Mouse (Mus musculus) cerebral cortex, adult 2 months (tissue): ENCODE data around the gene Gm10142.

Source experiments
- WGBS: fragments of 180-500 bp; shearing (Covaris S2); methylation state at CpG from one replicate; pipeline ENCODE4 v1.1.7; 2018; 5-methylcytosine and 5-hydroxymethylcytosine counted together

The Gm10142 gene

DNA sequence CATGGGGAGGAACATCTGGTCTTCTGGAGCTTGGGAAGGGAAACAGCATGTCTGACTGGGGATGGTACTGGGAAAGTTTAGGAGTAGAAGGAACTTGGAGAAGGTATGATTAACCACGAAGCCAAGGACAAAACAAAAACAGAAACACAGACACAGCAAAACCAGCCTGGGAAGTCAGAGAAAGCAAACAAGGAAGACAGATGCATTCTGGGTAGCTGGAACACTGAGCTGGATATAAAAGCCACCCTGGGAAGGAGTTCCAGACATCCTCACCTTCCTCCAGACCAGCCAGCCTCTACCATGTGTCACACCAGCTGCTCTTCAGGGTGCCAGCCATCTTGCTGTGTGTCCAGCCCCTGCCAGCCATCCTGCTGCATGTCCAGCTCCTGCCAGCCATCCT, at the start of gene Gm10142:
Gene Gm10142 (plus strand): TSS at position 301 of the 400 bp plus-strand sequence.
- WGBS: 71% methylated on average over 1 of the region's 1 CpGs

DNA sequence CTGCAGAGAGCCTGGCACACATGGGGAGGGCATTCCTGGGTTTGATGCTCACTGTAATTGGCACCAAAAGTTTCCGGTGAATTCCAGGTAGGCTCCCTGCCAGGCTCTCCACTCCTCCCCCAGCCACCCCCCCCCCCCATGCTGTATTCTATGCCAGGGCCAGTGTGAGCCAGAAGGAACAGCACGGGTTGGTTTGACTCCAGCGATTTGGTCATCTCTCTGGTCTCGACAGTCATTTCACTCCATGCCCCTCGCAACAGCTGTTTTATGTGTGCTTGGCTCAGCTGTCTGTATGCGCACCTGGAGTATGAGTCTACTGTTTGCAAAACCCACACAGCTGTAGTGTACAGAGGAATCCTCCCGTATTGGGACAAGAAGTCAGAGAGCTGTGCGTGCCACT, 49.3 kb upstream of the Gm10142 start:
- WGBS: 49% methylated on average over 8 of the region's 8 CpGs

DNA sequence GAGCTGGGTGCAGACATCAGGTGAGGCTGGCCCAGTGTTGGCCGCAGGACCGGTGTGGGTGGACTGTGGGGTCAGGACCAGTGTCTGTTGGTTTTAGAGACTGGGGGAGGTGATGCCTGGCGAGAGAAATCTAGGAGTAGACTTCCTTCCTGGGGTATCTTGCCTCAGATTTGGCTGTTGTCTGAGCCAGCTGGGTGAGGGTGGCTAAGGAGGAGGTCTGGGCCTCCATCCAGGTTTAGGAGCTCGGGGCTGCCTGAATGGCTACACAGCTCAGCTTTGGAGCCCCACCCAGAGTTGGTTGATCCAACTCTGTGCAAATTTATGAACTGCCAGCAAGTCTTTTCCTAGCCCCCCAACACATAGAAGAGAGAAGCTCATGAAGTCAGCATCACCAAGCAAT, 48.2 kb upstream of the Gm10142 start:
- WGBS: 40% methylated on average over 4 of the region's 4 CpGs

DNA sequence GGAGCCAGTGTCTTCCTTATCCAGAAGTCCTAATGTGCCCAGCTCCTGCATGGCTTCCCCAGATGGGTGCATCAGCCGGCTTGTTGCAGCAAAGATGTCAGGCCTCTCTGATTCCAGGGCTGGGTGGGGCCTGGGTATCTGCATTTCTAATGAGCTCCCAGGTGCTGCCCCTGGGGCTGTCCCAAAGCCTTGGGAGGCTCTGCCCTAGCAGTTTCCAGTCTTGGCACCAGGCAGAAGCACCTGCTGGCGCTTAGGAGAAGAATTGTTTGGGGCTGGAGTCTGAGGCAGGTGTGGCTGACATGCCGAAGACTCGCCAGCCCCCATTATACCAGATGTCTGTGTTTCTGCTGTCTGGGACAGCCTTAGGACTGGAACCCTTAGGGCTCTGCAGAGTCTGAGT, 44.9 kb upstream of the Gm10142 start:
- 82% methylated on average over 4 of the region's 4 CpGs for WGBS

DNA sequence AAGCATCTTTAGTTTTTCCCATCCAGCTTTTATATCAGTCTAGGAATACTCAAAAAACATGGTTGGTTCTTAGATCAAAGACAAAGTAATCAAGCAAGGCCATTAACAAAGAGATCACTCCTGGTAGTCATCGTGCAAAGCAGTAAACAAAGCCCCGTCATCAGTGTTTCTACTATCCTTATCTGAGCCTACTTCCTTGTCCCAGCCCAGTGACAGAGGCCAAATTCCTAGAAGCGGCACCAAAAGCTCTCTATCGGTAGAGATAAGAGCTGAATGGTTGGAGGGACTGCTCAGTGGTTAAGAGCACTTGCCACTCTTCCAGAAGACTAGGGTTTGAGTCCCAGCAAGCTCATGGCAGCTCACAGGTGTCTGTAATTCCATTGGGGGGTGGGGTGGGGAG, 44.1 kb upstream of the Gm10142 start:
- WGBS: 77% methylated on average over 4 of the region's 4 CpGs

DNA sequence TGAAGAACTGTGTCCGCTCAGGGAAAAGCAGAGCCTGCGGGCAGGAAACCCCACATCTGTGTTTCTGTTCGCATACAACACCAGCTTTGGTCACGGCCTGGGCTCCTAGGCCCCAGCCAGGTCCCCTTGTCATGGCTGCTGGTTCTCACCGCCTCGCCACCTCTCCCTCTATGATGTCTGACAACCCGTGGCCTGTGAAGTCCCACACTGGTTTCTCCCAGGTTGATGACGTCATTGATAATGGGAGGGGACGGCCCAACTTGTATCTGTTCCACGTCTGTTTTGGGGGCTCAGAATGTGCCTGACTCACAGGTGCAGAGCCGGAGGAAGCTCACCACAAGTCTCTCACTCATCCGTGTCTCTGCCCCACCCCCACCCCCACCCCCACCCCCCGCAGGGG, 41.8 kb upstream of the Gm10142 start:
- 69% methylated on average over 13 of the region's 13 CpGs for WGBS

DNA sequence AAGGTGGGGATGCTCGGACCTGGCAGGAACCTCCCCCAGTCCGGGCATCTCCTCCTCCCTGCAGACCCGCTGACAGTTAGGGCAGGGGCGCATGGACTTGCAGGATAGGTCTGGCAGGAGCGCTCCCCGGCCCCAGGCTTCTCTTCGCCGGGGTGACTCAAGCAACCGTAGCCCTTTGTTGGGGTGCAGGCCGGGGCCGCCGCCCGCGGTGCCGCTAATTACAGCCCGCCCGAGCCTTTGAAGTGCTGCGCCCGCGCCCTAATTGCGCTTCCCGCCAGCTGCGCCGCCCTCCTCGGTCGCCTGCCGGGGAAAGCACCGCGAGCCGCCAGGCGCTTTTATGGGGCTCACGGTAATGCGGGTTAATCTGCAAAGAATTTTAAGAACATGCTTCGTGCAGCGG, 38.0 kb upstream of the Gm10142 start:
- WGBS: under 1% methylated on average over 35 of the region's 35 CpGs

DNA sequence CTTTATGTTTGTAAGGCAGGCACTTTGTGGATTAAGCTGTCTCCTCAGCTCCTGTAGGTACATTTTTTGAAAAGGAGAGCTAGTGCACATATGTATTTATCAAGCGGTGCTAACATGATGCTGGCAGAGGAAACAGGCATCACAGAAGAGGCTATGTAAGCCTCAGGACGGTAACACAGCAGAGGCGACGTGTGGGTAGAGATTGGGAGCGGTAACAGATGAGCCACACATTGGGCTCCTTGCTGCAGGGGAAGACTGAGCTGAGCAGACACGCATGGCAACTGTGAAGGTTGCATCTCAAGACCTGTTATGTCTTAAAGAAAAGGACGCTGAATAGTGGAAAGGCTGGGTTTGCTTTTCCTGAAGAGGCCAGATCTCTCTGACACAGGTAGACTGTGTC, 32.6 kb upstream of the Gm10142 start:
- 59% methylated on average over 7 of the region's 7 CpGs for WGBS

DNA sequence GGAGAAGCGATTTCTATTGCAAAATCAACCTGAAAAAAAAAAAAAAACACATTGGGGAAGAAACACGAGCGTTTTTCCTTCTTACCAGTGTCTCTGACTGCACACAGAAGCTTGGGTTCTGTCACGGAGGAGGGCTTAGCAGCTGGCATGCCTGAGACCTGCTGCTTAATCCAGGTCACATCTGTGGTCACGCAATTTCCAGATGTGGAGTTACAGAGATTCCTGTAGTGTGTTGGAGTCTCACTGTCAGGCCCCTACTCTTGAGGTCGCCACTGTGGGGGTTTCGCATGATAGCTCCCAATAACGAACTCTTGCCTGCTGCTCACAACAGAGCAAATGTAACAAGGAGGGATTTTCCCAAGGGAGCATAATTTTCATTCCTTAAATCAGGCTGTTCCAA, 31.4 kb upstream of the Gm10142 start:
- 31% methylated on average over 8 of the region's 8 CpGs for WGBS

DNA sequence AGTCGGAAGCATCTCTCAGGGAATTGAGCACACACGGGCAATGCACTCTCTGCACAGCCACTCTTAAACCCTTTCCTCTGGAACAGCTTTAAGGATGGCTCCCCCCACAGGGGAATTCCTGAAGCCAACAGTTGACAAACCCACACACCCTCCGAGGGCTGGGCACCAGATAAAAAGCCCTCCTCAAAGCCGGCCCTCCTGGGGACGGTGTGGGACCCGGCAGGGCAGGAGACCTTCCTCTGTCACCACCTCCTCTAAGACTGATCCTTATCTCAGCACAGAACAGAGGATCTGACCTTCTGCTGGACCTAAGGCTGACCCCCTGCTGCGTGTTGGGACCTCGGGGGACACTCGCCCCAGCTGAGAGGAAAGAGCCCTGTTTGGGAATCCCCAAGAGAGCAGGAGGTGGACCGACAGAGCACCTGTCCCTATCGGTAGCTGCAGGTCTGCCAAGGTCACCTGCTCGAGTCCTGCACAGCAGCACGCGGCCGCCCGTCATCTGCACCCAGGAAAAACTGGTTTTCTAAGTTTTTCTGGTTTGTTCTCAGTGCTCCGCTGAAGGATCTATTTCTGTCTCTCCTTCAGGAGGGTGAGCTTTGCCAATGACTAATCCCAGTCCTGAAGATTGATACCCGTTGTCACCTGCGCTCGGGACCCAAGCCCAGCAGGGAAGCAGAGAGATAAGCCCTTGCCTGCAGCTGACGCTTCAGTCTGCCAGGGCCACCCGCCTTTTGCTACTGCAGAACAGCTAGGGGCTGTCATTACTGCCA, 29.5 kb upstream of the Gm10142 start, which contains the start of gene Tspear:
Gene Tspear (plus strand): TSS at position 675 of the 770 bp plus-strand sequence.
- 15% methylated on average over 22 of the region's 22 CpGs for WGBS

DNA sequence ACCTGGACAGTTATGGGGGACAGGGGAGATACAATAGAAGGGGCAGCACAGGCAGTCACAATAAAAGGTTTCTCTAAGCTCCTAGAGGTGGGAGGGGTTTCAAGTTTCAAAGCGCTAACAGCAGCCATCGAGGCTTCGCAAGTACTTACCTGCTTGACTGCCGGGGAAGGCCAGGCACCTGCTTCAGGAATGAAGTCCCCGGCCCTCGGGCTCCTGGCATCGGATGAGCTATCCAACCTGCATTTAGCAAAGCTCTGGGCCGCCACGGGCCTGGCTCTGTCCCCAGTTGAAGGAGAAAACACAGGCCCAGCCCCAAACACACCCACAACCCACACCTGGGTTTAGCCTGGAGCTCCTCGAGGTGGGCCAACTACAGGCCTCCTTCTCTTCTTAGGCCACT, 28.6 kb upstream of the Gm10142 start:
- WGBS: 55% methylated on average over 10 of the region's 10 CpGs

DNA sequence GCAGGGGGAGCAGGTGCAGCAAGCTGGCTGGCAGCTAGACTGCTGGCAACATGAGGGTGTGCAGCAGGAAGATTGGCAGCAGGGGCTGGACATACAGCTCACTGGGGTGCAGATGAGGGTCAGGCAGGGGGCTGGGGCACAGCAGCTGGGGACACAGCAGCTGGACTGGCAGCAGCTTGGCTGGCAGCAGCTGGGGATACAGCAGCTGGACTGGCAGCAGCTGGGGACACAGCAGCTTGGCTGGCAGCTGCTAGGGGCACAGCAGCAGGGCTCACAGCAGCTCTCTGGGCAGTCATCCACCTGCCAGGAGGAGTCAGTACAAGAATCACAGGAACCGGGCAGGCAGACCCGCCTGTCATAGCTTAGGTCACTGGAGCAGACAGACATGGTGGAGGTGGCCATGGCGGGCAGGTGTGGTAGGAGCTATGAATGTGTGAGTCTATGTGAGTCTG, 25.2 kb upstream of the Gm10142 start, which contains the start of gene Gm19402:
Gene Gm19402 (minus strand): TSS at position 402 of the 452 bp plus-strand sequence.
- WGBS: 50% methylated on average over 3 of the region's 3 CpGs

DNA sequence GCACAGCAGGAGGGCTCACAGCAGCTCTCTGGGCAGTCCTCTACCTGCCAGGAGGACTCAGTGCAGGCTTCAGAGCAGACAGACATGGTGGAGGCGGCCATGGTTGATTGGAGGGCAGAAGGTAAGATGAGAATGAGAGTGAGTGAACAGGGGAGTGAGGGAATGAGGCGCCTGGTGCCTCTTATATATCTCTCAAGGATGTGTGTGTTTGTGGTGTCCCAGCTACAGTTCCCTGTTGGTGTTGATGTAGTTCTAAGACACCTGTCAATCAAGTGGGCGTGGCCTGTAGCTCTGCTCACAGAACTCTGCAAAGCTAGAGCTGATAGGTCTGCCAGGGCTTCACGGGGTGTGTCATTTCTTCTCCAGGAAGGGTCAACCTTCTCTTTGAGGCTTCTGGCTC, 18.5 kb upstream of the Gm10142 start, which contains the start of gene Gm9508:
Gene Gm9508 (minus strand): TSS at position 101 of the 400 bp plus-strand sequence.
- 62% methylated on average over 4 of the region's 4 CpGs for WGBS

DNA sequence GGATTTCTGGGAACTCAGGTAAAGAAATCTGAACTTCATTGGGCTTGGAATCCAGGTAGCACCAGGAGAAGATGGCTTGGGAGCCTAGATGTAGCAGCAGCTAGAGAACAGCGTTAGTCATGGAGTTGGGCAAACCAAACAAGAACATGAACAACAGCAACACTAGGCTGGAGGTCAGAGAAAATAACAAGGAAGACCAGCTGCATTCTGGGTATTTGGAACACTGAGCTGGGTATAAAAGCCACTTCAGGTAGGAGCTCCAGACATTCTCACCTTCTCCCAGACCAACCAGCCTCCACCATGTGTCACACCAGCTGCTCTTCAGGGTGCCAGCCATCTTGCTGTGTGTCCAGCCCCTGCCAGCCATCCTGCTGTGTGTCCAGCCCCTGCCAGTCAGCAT, 9.3 kb upstream of the Gm10142 start, which contains the start of gene Gm10272:
Gene Gm10272 (plus strand): TSS at position 301 of the 400 bp plus-strand sequence.
- WGBS: 96% methylated on average over 1 of the region's 1 CpGs

DNA sequence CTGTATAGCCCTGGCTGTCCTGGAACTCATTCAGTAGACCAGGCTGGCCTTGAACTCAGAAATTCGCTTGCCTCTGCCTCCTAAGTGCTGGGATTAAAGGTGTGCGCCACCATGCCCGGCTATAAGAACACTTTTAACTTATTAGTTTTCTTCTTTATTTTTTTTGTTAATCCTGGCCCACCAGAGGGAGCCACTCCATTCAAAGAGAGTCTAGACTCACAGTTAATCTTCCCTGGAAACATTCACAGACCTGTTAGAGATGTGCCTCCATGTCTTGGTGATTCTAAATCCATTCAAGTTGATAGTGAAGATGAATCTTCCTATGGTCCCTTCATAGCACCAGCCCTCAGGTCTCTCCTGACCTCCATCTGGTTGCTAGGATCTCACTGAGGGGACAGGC, 5.8 kb upstream of the Gm10142 start:
- 61% methylated on average over 3 of the region's 3 CpGs for WGBS

DNA sequence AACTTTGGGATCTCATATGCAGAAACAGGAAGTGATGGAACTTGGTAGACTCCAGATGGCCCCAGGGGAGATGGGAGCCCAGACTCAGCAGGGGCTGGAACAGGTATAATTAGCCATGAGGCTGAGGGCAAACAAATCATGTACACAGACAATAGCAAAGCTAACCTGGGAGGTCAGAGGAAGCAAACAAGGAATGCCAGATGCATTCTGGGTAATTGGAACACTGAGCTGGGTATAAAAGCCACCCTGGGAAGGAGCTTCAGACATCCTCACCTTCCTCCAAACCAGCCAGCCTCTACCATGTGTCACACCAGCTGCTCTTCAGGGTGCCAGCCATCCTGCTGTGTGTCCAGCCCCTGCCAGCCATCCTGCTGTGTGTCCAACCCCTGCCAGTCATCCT, 4.5 kb upstream of the Gm10142 start, which contains the start of gene Gm10024:
Gene Gm10024 (plus strand): TSS at position 301 of the 400 bp plus-strand sequence.

DNA sequence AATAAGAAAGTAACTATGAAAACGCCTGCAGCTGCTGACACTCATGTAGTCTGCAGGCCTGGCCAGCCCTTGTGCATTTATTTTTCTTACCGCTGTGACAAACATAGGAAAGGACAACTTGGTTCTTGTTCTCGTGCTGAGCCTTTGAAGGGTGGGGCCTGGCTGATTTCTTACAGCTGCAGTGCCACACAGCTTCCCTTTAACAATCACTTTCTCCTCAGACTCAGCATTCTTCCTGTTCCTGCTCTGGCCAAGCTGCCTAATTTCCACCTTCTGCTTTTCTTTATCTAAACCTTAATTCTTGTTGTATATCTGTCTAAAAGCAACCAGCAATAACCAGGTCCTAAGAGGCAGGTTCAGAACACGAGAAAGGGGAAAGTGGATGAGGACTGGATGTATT, 1.9 kb upstream of the Gm10142 start:
- 65% methylated on average over 4 of the region's 4 CpGs for WGBS

DNA sequence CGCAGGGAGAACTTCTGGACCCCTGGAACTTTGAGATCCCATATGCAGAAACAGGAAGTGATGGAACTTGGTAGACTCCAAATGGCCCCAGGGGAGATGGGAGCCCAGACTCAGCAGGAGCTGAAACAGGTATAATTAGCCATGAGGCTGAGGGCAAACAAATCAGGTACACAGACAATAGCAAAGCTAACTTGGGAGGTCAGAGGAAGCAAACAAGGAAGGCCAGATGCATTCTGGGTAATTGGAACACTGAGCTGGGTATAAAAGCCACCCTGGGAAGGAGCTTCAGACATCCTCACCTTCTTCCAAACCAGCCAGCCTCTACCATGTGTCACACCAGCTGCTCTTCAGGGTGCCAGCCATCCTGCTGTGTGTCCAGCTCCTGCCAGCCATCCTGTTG, 4.7 kb downstream of the Gm10142 start, which contains the start of gene Krtap12-1:
Gene Krtap12-1 (plus strand): TSS at position 301 of the 400 bp plus-strand sequence.
- 87% methylated on average over 1 of the region's 1 CpGs for WGBS

DNA sequence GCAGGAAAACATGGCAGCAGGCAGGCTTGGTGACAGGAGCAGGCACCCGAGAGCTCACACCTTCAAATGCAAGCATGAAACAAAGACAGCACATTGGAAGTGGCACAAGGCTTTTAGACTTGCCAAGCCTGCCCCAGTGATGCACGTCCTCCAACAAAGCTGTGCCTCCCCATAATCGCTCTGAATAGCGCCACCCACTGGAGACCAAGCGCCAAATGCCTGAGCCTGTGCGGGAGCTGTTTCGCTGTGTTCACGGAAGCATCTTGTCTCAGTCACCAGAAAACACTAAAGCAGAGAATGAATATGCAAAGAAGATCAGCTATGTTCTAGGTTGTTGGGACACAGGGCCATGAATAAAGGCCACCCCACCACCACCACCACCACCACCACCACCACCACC, 9.2 kb downstream of the Gm10142 start:
- WGBS: 69% methylated on average over 8 of the region's 8 CpGs

DNA sequence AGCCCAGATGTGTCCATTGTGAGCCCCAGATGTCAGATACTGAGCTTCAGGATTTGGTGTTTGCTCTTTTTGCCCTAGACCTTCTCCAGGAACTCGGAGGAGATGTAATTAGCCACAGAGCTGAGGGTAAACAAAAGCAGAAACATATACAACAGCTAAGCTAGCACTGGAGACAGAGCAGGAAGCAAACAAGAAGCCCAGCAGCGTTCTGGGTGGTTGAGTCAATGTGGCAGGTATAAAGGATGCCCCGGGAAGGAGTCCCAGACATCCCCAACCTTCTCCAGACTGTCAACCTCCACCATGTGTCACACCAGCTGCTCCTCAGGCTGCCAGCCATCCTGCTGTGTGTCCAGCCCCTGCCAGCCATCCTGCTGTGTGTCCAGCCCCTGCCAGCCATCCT, 10.6 kb downstream of the Gm10142 start, which contains the start of gene Gm10100:
Gene Gm10100 (plus strand): TSS at position 301 of the 400 bp plus-strand sequence.
- WGBS: 36% methylated on average over 3 of the region's 3 CpGs

DNA sequence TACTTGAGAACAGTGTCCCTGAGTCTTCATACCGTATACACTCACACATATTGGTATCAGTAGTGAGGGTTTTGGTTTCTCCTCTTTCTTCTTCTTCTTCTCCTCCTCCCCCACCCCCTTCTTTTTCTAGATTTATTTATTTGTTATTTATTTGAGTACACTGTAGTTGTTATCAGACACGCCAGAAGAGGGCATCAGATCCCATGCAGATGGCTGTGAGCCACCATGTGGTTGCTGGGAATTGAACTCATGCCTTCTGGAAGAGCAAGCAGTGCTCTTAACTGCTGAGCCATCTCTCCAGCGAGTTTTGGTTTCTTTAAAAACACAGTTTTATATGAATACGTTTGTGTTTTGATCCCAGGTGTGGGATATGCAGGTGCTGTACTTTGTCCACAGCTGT, 12.7 kb downstream of the Gm10142 start:
- whole genome bisulfite sequencing: 78% methylated on average over 4 of the region's 4 CpGs

DNA sequence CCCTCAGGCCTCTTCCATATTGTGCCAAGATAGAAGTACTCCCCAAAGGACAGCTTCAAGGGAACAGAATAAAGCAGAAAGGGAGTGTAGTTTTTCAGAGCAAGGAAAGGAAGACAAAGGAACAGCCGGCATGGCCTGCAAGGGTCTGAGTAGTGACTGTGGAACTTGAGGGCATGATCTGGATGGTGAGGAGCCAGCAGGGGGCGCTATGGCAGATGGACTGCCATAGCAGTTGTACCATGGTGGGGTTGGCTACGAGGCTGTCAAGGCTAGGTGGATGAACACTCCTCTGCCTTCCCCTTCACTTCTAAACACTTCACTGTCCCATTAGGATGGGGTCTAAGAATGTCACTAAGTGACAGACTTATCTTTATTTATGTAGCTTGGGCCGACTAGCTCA, 13.6 kb downstream of the Gm10142 start:
- WGBS: 52% methylated on average over 4 of the region's 4 CpGs

DNA sequence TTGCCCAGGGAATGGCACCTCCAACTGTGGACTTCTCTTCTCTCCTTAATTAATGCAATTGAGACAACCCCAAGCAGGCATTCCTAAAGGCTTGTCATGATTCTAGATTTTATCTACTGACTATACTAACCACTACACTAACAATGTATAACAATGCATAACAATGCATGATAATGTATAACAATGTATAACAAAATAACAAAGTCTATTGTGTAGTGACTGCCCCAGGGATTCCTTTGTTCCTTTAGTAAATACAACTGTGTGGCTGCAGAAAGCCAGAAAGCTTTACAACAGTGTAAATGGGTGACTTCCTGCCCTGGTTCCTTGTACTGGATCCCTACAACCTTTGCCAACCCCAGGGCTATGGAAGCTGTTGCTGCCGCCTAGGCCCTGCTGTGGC, 20.3 kb downstream of the Gm10142 start:
- 94% methylated on average over 1 of the region's 1 CpGs for WGBS
